Mouse (Mus musculus) embryonic facial prominence, embryonic 14.5 days (tissue): ENCODE measurements around the gene Katnb1. TPM values are rescaled to one million over a fixed set of nuclear protein-coding genes. Genes with fewer than 3 reads are reported as not detected.

Experiments
- ATAC-seq: fragments of 200-750 bp; cut with Nextera tagmentation; 2 replicates; pipeline ENCODE4 v1.8.0; 2017; ENCODE audit warnings: low read depth, moderate number of reproducible peaks, moderate TSS enrichment
- DNase-seq: peaks from one replicate; pipeline ENCODE4 v3.0.0-alpha.2; 2015; ENCODE audit warnings: low spot score
- H3K27ac ChIP-seq: fragments of 300-500 bp; sonication (generic); replicated peaks from 2 replicates; pipeline ENCODE4 v1.5.1; 2014; ENCODE audit warnings: low read depth, mild to moderate bottlenecking, low read length, moderate library complexity
- H3K27me3 ChIP-seq: fragments of 300-500 bp; sonication (generic); replicated peaks from 2 replicates; pipeline ENCODE4 v1.6.1; 2014; ENCODE audit warnings: low read length; ENCODE audit not compliant: control insufficient read depth, insufficient read depth
- H3K36me3 ChIP-seq: fragments of 300-500 bp; sonication (generic); 2 replicates; pipeline ENCODE4 v1.6.1; 2014; ENCODE audit warnings: low read length, mixed read lengths; ENCODE audit not compliant: control insufficient read depth, insufficient read depth
- H3K4me1 ChIP-seq: fragments of 300-500 bp; sonication (generic); 2 replicates; pipeline ENCODE4 v1.6.1; 2014; ENCODE audit warnings: antibody characterized with exemption, low read length; ENCODE audit not compliant: control insufficient read depth, insufficient read depth
- H3K4me2 ChIP-seq: fragments of 300-500 bp; sonication (generic); 2 replicates; pipeline ENCODE4 v1.6.1; 2014; ENCODE audit warnings: low read depth, mild to moderate bottlenecking, low read length, moderate library complexity, mixed read lengths
- H3K4me3 ChIP-seq: fragments of 300-500 bp; sonication (generic); 2 replicates; pipeline ENCODE4 v1.5.1; 2014; ENCODE audit warnings: low read depth, mild to moderate bottlenecking, low read length
- H3K9ac ChIP-seq: fragments of 300-500 bp; sonication (generic); 2 replicates; pipeline ENCODE4 v1.6.1; 2014; ENCODE audit warnings: low read depth, mild to moderate bottlenecking, low read length, moderate library complexity, mixed read lengths
- H3K9me3 ChIP-seq: fragments of 300-500 bp; sonication (generic); 2 replicates; pipeline ENCODE4 v1.6.1; 2016; ENCODE audit warnings: low read length; ENCODE audit not compliant: control insufficient read depth
- WGBS: fragments of 180-500 bp; shearing (Covaris S2); extraction: QIAGEN DNeasy Blood & Tissue Kit; methylation state at CpG from one replicate; pipeline ENCODE4 v1.1.7; 2014; 5-methylcytosine and 5-hydroxymethylcytosine counted together
- polyA plus RNA-seq: library from polyadenylated mRNA; unstranded; fragments of >200 nt; fragmentation: Nextera tagmentation; extraction: Ambion mirVana; gene quantifications from 2 replicates; pipeline ENCODE4 v1.2.1, GENCODE M21; 2014

Katnb1 gene
- polyA plus RNA-seq, 1 experiment from 2014 or later: 18.6 TPM

DNA sequence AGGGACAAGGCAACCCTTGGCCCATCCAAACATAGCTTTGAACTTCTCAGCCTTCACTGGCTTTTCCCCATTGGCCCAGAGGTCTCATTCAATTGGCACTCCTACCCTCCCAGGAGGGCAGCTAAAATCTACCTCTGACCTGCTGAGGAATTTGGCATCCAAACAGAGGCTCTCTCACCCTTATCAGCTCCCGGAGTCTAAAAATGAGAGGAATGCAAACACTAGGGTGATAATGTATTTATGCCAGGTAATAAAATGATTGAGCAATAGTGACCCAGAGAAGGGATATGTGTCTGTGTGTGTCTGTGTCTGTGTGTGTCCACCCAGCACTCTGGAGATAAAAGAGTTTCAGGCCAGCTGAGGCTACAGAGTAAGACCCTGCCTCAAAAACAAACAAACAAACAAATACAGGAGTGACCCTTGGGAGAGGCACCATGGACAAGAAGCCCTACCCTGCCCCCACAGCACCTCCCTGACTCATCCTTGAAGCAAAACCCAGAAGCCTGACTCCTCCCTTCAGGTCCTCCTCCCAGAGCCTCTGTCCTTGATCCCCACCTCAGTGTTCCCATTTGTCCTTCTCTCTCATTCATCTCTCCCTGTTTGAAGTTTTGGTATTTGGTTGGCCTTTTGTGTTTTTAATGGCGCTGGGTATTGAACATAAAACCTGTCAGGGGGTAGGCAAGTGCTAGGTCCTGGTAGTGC lies 65.2 kb downstream of the Katnb1 start:
- H3K9ac ChIP-seq: no peak overlapping the region
- no peak overlapping the region for H3K4me3 ChIP-seq
- H3K9me3 ChIP-seq: no peaks in the 10 kb centered on the region
- no peak overlapping the region for H3K4me2 ChIP-seq
- WGBS: 66% methylated on average over 2 of the region's 2 CpGs
- no peak overlapping the region for H3K27ac ChIP-seq
- H3K36me3 ChIP-seq: no peaks in the 10 kb centered on the region
- H3K4me1 ChIP-seq: peaks cover 16% of the 10 kb centered on the region
- DNase-seq (no peak), ATAC-seq (no peak)
- H3K27me3 ChIP-seq: no peaks in the 10 kb centered on the region

DNA sequence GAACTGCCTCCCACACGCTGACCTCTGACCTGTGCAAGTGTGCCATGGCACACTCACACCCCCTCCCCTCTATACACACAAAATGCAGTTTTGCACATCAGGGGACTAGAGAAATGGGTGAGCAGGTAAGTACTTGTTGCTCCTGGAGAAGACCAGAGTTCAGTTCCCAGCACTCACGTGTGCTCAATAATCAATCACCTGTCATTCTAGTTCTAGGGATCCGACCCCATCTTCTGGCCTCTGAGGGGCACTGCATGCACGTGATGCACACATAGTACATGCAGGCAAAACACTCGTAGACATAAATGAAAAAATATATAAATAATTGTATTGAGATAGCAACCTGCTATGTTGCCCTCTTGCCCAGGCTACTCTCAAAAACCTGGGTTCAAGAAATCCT lies 65.9 kb downstream of the Katnb1 start:
- Histone ChIP-seq H3K27ac (no peak overlapping the region), H3K4me1 (peaks cover 10% of the 10 kb centered on the region; the same call in 1 of the 2 replicates), H3K9ac (no peak overlapping the region), H3K9me3 (no peaks in the 10 kb centered on the region), H3K27me3 (no peaks in the 10 kb centered on the region), H3K36me3 (no peaks in the 10 kb centered on the region), H3K4me2 (no peak overlapping the region), H3K4me3 (no peak overlapping the region)
- WGBS: 82% methylated on average over 5 of the region's 5 CpGs
- ATAC-seq (no peak), DNase-seq (no peak)

DNA sequence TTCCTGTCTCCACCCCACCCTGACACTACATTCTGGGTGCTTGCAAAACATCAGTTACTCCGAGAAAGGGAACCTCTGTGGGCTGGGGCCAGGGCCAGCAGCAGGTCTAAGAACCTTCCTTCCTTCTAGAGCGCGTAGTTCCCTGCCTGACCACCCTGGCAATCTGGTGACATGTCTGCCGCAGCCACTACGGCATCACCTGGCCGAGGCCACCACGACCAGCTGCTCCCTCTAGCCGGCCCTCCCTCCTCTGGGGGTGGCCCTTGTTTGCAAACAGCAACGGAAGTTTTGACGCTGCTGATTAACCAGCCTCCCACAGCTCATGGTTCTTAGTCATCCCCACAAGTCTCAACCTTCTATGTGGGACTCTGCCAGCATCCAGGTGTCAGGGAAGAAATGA lies 68.4 kb downstream of the Katnb1 start:
- DNase-seq: no peak
- Histone ChIP-seq H3K9me3 (no peaks in the 10 kb centered on the region), H3K9ac (no peak overlapping the region), H3K4me2 (no peak overlapping the region), H3K4me3 (no peak overlapping the region), H3K27ac (no peak overlapping the region), H3K4me1 (no peaks in the 10 kb centered on the region), H3K36me3 (no peaks in the 10 kb centered on the region), H3K27me3 (no peaks in the 10 kb centered on the region)
- no peak for ATAC-seq
- 52% methylated on average over 10 of the region's 10 CpGs for WGBS

DNA sequence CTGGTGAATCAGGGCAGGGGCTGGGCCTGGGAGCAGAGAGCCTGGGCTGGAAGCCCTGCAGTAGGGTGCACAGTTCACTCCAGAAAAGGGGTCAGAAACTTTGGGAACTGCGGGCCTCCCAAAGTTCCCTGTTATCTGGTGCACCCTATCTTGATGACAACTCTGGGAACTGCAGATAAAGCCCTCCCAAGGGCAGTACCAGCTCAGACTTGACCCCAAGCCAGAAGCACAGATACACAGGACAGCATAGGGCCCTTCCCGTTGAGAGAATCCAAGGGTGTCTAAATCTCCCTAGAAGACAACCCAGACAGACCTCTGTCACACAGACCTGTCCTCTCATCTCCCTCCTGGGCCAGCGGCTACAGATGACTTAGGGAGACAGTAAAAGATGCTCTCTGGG lies 69.6 kb downstream of the Katnb1 start:
- Histone ChIP-seq H3K9me3 (no peaks in the 10 kb centered on the region), H3K4me3 (no peak overlapping the region), H3K9ac (no peak overlapping the region), H3K4me2 (no peak overlapping the region), H3K27ac (no peak overlapping the region), H3K36me3 (no peaks in the 10 kb centered on the region), H3K27me3 (no peaks in the 10 kb centered on the region), H3K4me1 (no peaks in the 10 kb centered on the region)
- WGBS: 90% methylated on average over 3 of the region's 3 CpGs
- ATAC-seq (no peak), DNase-seq (no peak)

Other genes starting within 250 kb of the Katnb1 start
- 73.8 and 77.9 TPM in 2 replicates for gene Coq9, start 242.9 kb upstream of the Katnb1 start, polyA plus RNA-seq
- 72.2 and 79.5 TPM in 2 replicates for gene Ciapin1, start 242.8 kb upstream of the Katnb1 start, polyA plus RNA-seq
- 121 and 129 TPM in 2 replicates for gene Polr2c, start 223.7 kb upstream of the Katnb1 start, polyA plus RNA-seq
- gene Dok4, start 204.9 kb upstream of the Katnb1 start, polyA plus RNA-seq: 30.6 and 31.6 TPM in 2 replicates
- 38.5 and 49.5 TPM in 2 replicates for gene Ccdc102a, start 163.1 kb upstream of the Katnb1 start, polyA plus RNA-seq
- 0.21 TPM in 2 replicates for gene Adgrg5, start 157.5 kb upstream of the Katnb1 start, polyA plus RNA-seq
- 16.3 and 18.8 TPM in 2 replicates for gene Adgrg1, start 106.4 kb upstream of the Katnb1 start, polyA plus RNA-seq
- 3.3 and 3.6 TPM in 2 replicates for gene Adgrg3, start 63.5 kb upstream of the Katnb1 start, polyA plus RNA-seq
- gene Drc7, start 26.1 kb upstream of the Katnb1 start, polyA plus RNA-seq: 0.47 and 0.60 TPM in 2 replicates
- 13.4 and 13.6 TPM in 2 replicates for gene Kifc3, start 121.6 kb downstream of the Katnb1 start, polyA plus RNA-seq
- 0.34 and 1.7 TPM in 2 replicates for gene Cngb1, start 225.4 kb downstream of the Katnb1 start, polyA plus RNA-seq
- gene Tepp, start 229.4 kb downstream of the Katnb1 start, polyA plus RNA-seq: 0.50 TPM in 1 of 2 replicates, not detected in the other